Mouse (Mus musculus) forebrain, embryonic 15.5 days (tissue): ENCODE data around the gene Prpf3. TPM values are rescaled to one million over a fixed set of nuclear protein-coding genes. Genes with fewer than 3 reads are reported as not detected.
A peak's percentile ranks its signal among the peaks of the same experiment; 100 is the strongest.

Experiments
- ATAC-seq: fragments of 200-750 bp; cut with Nextera tagmentation; replicated peaks from 2 replicates; pipeline ENCODE4 v1.8.0; 2017; ENCODE audit warnings: mild to moderate bottlenecking, moderate TSS enrichment, moderate library complexity
- H3K27ac ChIP-seq: fragments of 300-500 bp; sonication (generic); replicated peaks from 2 replicates; pipeline ENCODE4 v1.5.1; 2015; ENCODE audit warnings: mild to moderate bottlenecking, inconsistent platforms
- H3K27me3 ChIP-seq: fragments of 300-500 bp; sonication (generic); 2 replicates; pipeline ENCODE4 v1.6.1; 2015; ENCODE audit warnings: inconsistent platforms
- H3K36me3 ChIP-seq: fragments of 300-500 bp; sonication (generic); 2 replicates; pipeline ENCODE4 v1.6.1; 2015; ENCODE audit warnings: mild to moderate bottlenecking, inconsistent platforms
- H3K4me1 ChIP-seq: fragments of 300-500 bp; sonication (generic); 2 replicates; pipeline ENCODE4 v1.6.1; 2015; ENCODE audit warnings: inconsistent platforms
- H3K4me2 ChIP-seq: fragments of 300-500 bp; sonication (generic); replicated peaks from 2 replicates; pipeline ENCODE4 v1.6.1; 2015; ENCODE audit warnings: mild to moderate bottlenecking, inconsistent platforms
- H3K4me3 ChIP-seq: fragments of 300-500 bp; sonication (generic); 2 replicates; pipeline ENCODE4 v1.5.1; 2015; ENCODE audit warnings: mild to moderate bottlenecking, inconsistent platforms
- H3K9ac ChIP-seq: fragments of 300-500 bp; sonication (generic); replicated peaks from 2 replicates; pipeline ENCODE4 v1.6.1; 2015; ENCODE audit warnings: mild to moderate bottlenecking, inconsistent platforms
- H3K9me3 ChIP-seq: fragments of 300-500 bp; sonication (generic); 2 replicates; pipeline ENCODE4 v1.6.1; 2016; ENCODE audit warnings: inconsistent platforms
- WGBS: fragments of 180-500 bp; shearing (Covaris S2); methylation state at CpG from one replicate; pipeline ENCODE4 v1.1.7; 2015; ENCODE audit warnings: mixed read lengths; 5-methylcytosine and 5-hydroxymethylcytosine counted together
- polyA plus RNA-seq: library from polyadenylated mRNA; unstranded; fragments of >200 nt; fragmentation: Nextera tagmentation; extraction: Ambion mirVana; gene quantifications from 2 replicates; pipeline ENCODE4 v1.2.1, GENCODE M21; 2015

Gene Prpf3
- polyA plus RNA-seq, 1 experiment from 2014 or later, result 43.0 TPM

GRCm38 (mm10) chr3:95851317-95851716 is 4.4 kb downstream of the Prpf3 start:
- Histone ChIP-seq H3K9me3 (no peaks in the 10 kb centered on the region), H3K36me3 (peaks cover 68% of the 10 kb centered on the region), H3K4me3 (no peak overlapping the region), H3K27me3 (no peaks in the 10 kb centered on the region), H3K4me1 (peaks cover 15% of the 10 kb centered on the region), H3K9ac (no peak overlapping the region), H3K27ac (no peak overlapping the region), H3K4me2 (no peak overlapping the region)
- ATAC-seq, result no peak
- 95% methylated on average over 8 of the region's 8 CpGs for WGBS

GRCm38 (mm10) chr3:95850611-95851010 is 5.1 kb downstream of the Prpf3 start:
- Histone ChIP-seq H3K27me3 (no peaks in the 10 kb centered on the region), H3K27ac (no peak overlapping the region), H3K4me2 (no peak overlapping the region), H3K4me1 (peaks cover 12% of the 10 kb centered on the region), H3K9me3 (no peaks in the 10 kb centered on the region), H3K9ac (no peak overlapping the region), H3K36me3 (peaks cover 74% of the 10 kb centered on the region), H3K4me3 (no peak overlapping the region)
- WGBS, result 88% methylated on average over 4 of the region's 4 CpGs
- ATAC-seq, result no peak

GRCm38 (mm10) chr3:95842503-95843214 is 13.0 kb downstream of the Prpf3 start:
- no peak for ATAC-seq
- H3K9me3 ChIP-seq, result no peaks in the 10 kb centered on the region
- no peak overlapping the region for H3K27ac ChIP-seq
- no peak overlapping the region for H3K9ac ChIP-seq
- H3K4me2 ChIP-seq, result no peak overlapping the region
- no peaks in the 10 kb centered on the region for H3K4me1 ChIP-seq
- H3K36me3 ChIP-seq, result peaks cover 84% of the 10 kb centered on the region
- H3K27me3 ChIP-seq, result no peaks in the 10 kb centered on the region
- H3K4me3 ChIP-seq, result no peak overlapping the region
- WGBS, result 91% methylated on average over 3 of the region's 3 CpGs

- peaks cover 80% of the 10 kb centered on the region for H3K36me3 ChIP-seq
- no peaks in the 10 kb centered on the region for H3K27me3 ChIP-seq
- WGBS, result 91% methylated on average over 2 of the region's 2 CpGs
- H3K9me3 ChIP-seq, result no peaks in the 10 kb centered on the region
- no peak overlapping the region for H3K27ac ChIP-seq
- no peak overlapping the region for H3K9ac ChIP-seq
- no peak overlapping the region for H3K4me2 ChIP-seq
- no peak for ATAC-seq
- no peak overlapping the region for H3K4me3 ChIP-seq
- H3K4me1 ChIP-seq, result no peaks in the 10 kb centered on the region
These were observed 16.4 kb downstream of the Prpf3 start for GRCm38 (mm10) chr3:95839250-95839649.

GRCm38 (mm10) chr3:95829053-95829452 is 26.6 kb downstream of the Prpf3 start:
- no peak for ATAC-seq
- H3K9ac ChIP-seq, result no peak overlapping the region
- no peak overlapping the region for H3K27ac ChIP-seq
- H3K27me3 ChIP-seq, result no peaks in the 10 kb centered on the region
- 95% methylated on average over 4 of the region's 4 CpGs for WGBS
- no peaks in the 10 kb centered on the region for H3K9me3 ChIP-seq
- no peaks in the 10 kb centered on the region for H3K4me1 ChIP-seq
- H3K4me2 ChIP-seq, result no peak overlapping the region
- peaks cover 63% of the 10 kb centered on the region for H3K36me3 ChIP-seq
- H3K4me3 ChIP-seq, result no peak overlapping the region

- peaks cover 35% of the 10 kb centered on the region for H3K36me3 ChIP-seq
- 84% methylated on average over 2 of the region's 2 CpGs for WGBS
- no peak overlapping the region for H3K27ac ChIP-seq
- no peaks in the 10 kb centered on the region for H3K27me3 ChIP-seq
- H3K4me2 ChIP-seq, result no peak overlapping the region
- ATAC-seq, result no peak
- H3K9ac ChIP-seq, result no peak overlapping the region
- H3K4me3 ChIP-seq, result no peak overlapping the region
- no peaks in the 10 kb centered on the region for H3K9me3 ChIP-seq
- no peaks in the 10 kb centered on the region for H3K4me1 ChIP-seq
These were observed 29.4 kb downstream of the Prpf3 start for GRCm38 (mm10) chr3:95826275-95826674.

- Histone ChIP-seq H3K4me1 (peaks cover 28% of the 10 kb centered on the region), H3K9me3 (no peaks in the 10 kb centered on the region), H3K4me3 (peak overlapping the region; percentile 86), H3K4me2 (peak overlapping the region; percentile 52), H3K9ac (peak overlapping the region; percentile 64), H3K27ac (peak overlapping the region; percentile 100), H3K36me3 (no peaks in the 10 kb centered on the region), H3K27me3 (no peaks in the 10 kb centered on the region)
- WGBS, result 33% methylated on average over 10 of the region's 10 CpGs
- ATAC-seq, result peak; percentile 26
These were observed 35.4 kb downstream of the Prpf3 start for GRCm38 (mm10) chr3:95820046-95821010.

GRCm38 (mm10) chr3:95819351-95819985 is 36.2 kb downstream of the Prpf3 start:
- under 1% methylated on average over 49 of the region's 49 CpGs for WGBS
- H3K27ac ChIP-seq, result peak overlapping the region; percentile 100
- no peaks in the 10 kb centered on the region for H3K27me3 ChIP-seq
- peak overlapping the region; percentile 52 for H3K4me2 ChIP-seq
- peak overlapping the region; percentile 64 for H3K9ac ChIP-seq
- peak overlapping the region; percentile 86 for H3K4me3 ChIP-seq
- H3K36me3 ChIP-seq, result no peaks in the 10 kb centered on the region
- ATAC-seq, result peak; percentile 97
- H3K4me1 ChIP-seq, result peaks cover 33% of the 10 kb centered on the region
- no peaks in the 10 kb centered on the region for H3K9me3 ChIP-seq

GRCm38 (mm10) chr3:95818571-95819288 is 37.0 kb downstream of the Prpf3 start, which contains the start of gene Rprd2:
Gene Rprd2 (minus strand): TSS chr3:95818863.
- Histone ChIP-seq H3K9ac (peak within 1 kb of the TSS; percentile 95), H3K27me3 (no peaks in the 10 kb centered on the region), H3K27ac (peak within 1 kb of the TSS; percentile 100), H3K9me3 (no peaks in the 10 kb centered on the region), H3K4me3 (peak within 1 kb of the TSS; percentile 86), H3K36me3 (no peaks in the 10 kb centered on the region), H3K4me2 (peak within 1 kb of the TSS; percentile 52), H3K4me1 (peaks cover 34% of the 10 kb centered on the region)
- WGBS, result under 1% methylated on average over 59 of the region's 60 CpGs
- peak; percentile 59 for ATAC-seq

- H3K4me3 ChIP-seq, result peak overlapping the region; percentile 86
These were observed 37.6 kb downstream of the Prpf3 start for GRCm38 (mm10) chr3:95818026-95818511.

GRCm38 (mm10) chr3:95816681-95817080 is 39.0 kb downstream of the Prpf3 start:
- Histone ChIP-seq H3K4me2 (peak overlapping the region; percentile 46), H3K36me3 (no peaks in the 10 kb centered on the region), H3K27me3 (no peaks in the 10 kb centered on the region), H3K27ac (no peak overlapping the region), H3K4me3 (peak overlapping the region; percentile 14; the same call in 1 of the 2 replicates), H3K4me1 (peaks cover 34% of the 10 kb centered on the region), H3K9ac (no peak overlapping the region; the same call in 1 of the 2 replicates), H3K9me3 (no peaks in the 10 kb centered on the region)
- no peak for ATAC-seq
- WGBS, result 93% methylated on average over 3 of the region's 3 CpGs

More at GRCm38 (mm10) chr3:95818026-95818511, 37.6 kb downstream of the Prpf3 start:
- Histone ChIP-seq H3K36me3 (no peaks in the 10 kb centered on the region), H3K9me3 (no peaks in the 10 kb centered on the region), H3K4me1 (peaks cover 34% of the 10 kb centered on the region), H3K27me3 (no peaks in the 10 kb centered on the region), H3K4me2 (peak overlapping the region; percentile 46), H3K9ac (peak overlapping the region; percentile 95), H3K27ac (peak overlapping the region; percentile 100)
- no peak; the same call in 1 of the 2 replicates for ATAC-seq
- WGBS, result under 1% methylated on average over 21 of the region's 21 CpGs
